Mouse (Mus musculus) embryo, embryonic 10 days (tissue): ENCODE measurements at regions not wholly inside any gene's neighbourhood (a gene's known extent, or its start where the extent isn't known, plus 50 kb on each side); places are given as distances from the start of the nearest gene placed in this dataset.

Experiments used
- DNase-seq: peaks from one replicate; pipeline ENCODE4 v3.0.0-alpha.2; 2015; ENCODE audit warnings: low spot score

- DNase-seq, result no peak
Observed at GRCm38 (mm10) chr8:59265685-59266084, 353.2 kb upstream of the Galntl6 start.

GRCm38 (mm10) chr8:59232799-59233198 lies 320.4 kb upstream of the Galntl6 start:
- no peak for DNase-seq

DNA sequence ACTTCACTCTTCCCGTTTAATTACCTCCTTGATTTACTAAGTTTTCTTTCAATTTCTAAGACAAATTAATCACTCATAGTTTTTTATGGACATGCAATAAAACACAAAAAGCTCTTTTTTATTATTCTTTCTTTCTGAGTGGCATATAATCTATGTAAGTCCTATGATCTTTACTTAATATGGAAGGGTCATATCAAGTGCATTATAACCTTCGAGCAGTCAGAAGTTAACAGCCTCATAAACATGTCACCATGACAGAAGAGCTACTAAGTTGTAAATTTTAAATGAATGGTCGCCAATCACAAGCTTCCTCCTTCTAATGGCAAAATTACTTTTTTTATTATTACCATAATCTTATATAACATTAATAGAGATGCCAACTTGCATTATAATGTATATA lies 312.2 kb upstream of the Galntl6 start:
- DNase-seq, result no peak

GRCm38 (mm10) chr8:59174578-59175357 lies 262.3 kb upstream of the Galntl6 start:
- DNase-seq, result peak; percentile 12

DNA sequence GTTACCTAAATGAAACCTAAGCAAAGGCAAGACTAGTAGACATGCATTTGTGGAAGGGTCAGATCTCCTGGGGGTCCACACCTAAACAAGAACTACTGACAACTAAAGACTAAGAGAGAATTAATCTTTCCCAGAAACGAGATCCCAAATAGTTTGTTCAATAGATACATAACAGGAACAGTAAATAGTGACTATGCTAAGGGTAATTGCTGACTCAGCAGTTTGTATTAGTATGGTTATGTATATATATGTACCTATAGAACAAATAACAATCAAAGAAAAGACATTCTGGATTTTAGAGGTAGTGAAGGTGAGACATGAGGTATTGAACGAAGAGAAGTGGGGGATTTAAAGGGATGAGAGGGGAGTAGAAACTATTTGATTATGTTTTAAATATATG lies 218.3 kb upstream of the Galntl6 start:
- no peak for DNase-seq

- no peak for DNase-seq
Observed at GRCm38 (mm10) chr8:59113221-59113620, 200.8 kb upstream of the Galntl6 start.

DNA sequence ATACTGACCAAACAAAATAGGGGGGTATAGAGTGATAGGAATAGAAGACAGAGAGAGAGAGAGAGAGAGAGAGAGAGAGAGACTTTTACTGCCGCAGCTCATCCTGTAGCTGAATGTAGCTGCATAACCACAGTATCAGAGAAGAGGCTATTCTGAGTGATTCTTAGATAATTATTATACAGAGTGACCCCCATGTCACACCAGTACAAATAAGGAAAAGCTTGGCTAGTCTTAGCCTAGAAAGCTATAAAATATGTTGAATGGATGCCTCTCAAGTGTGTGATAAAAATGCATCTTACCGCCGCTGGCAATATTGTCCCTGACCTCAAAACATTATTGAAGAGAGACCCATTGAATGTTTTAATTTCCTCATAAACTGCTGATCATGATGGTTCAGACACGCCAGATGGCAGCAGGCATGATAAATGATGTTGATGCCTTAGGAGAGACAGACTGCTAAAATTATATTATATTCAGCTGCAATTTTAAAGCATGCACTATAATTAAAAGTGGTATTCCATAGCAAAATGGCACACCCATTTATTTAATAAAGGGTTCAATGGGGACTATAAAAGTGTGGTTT lies 178.9 kb upstream of the Galntl6 start:
- DNase-seq, result no peak
